Mouse (Mus musculus) lung, postnatal 0 days (tissue): Measurements from ENCODE around the gene Optn. TPM values are rescaled to one million over a fixed set of nuclear protein-coding genes. Genes with fewer than 3 reads are reported as not detected.

Experiments used
- ATAC-seq: fragments of 200-750 bp; cut with Nextera tagmentation; 2 replicates; pipeline ENCODE4 v1.8.0; 2017; ENCODE audit warnings: moderate library complexity
- DNase-seq: peaks from one replicate; pipeline ENCODE4 v3.0.0-alpha.2; 2016; ENCODE audit warnings: low spot score
- H3K27ac ChIP-seq: fragments of 300-500 bp; sonication (generic); 2 replicates; pipeline ENCODE4 v1.5.1; 2014; ENCODE audit warnings: antibody characterized with exemption, mild to moderate bottlenecking, low read length, mixed read lengths
- H3K27me3 ChIP-seq: fragments of 300-500 bp; sonication (generic); replicated peaks from 2 replicates; pipeline ENCODE4 v1.6.1; 2014; ENCODE audit warnings: low read length, mixed read lengths; ENCODE audit not compliant: insufficient read depth
- H3K36me3 ChIP-seq: fragments of 300-500 bp; sonication (generic); 2 replicates; pipeline ENCODE4 v1.6.1; 2014; ENCODE audit warnings: low read length, mixed read lengths; ENCODE audit not compliant: insufficient read depth
- H3K4me1 ChIP-seq: fragments of 300-500 bp; sonication (generic); 2 replicates; pipeline ENCODE4 v1.6.1; 2014; ENCODE audit warnings: antibody characterized with exemption, low read depth, low read length, mixed read lengths; ENCODE audit not compliant: insufficient read depth
- H3K4me2 ChIP-seq: fragments of 300-500 bp; sonication (generic); replicated peaks from 2 replicates; pipeline ENCODE4 v1.6.1; 2014; ENCODE audit warnings: low read depth, mild to moderate bottlenecking, low read length, moderate library complexity, mixed read lengths
- H3K4me3 ChIP-seq: fragments of 300-500 bp; sonication (generic); 2 replicates; pipeline ENCODE4 v1.5.1; 2014; ENCODE audit warnings: low read depth, low read length
- H3K9ac ChIP-seq: fragments of 300-500 bp; sonication (generic); replicated peaks from 2 replicates; pipeline ENCODE4 v1.6.1; 2014; ENCODE audit warnings: low read depth, mild to moderate bottlenecking
- H3K9me3 ChIP-seq: fragments of 300-500 bp; sonication (generic); 2 replicates; pipeline ENCODE4 v1.6.1; 2016; ENCODE audit warnings: low read length, mixed read lengths
- CTCF ChIP-seq: IDR thresholded peaks from 2 replicates; pipeline ENCODE4 v1.5.1; 2016; ENCODE audit warnings: antibody characterized with exemption, mild to moderate bottlenecking
- EP300 ChIP-seq: IDR thresholded peaks from 2 replicates; pipeline ENCODE4 v1.6.1; 2016; ENCODE audit warnings: antibody characterized with exemption, mild to moderate bottlenecking, control low read depth
- WGBS: fragments of 180-500 bp; shearing (Covaris S2); extraction: QIAGEN DNeasy Blood & Tissue Kit; methylation state at CpG from one replicate; pipeline ENCODE4 v1.1.7; 2014; 5-methylcytosine and 5-hydroxymethylcytosine counted together
- polyA plus RNA-seq: library from polyadenylated mRNA; unstranded; fragments of >200 nt; fragmentation: Nextera tagmentation; extraction: Ambion mirVana; gene quantifications from 2 replicates; pipeline ENCODE4 v1.2.1, GENCODE M21; 2015

Optn gene
- 19.5 and 23.0 TPM in 2 replicates for polyA plus RNA-seq

DNA sequence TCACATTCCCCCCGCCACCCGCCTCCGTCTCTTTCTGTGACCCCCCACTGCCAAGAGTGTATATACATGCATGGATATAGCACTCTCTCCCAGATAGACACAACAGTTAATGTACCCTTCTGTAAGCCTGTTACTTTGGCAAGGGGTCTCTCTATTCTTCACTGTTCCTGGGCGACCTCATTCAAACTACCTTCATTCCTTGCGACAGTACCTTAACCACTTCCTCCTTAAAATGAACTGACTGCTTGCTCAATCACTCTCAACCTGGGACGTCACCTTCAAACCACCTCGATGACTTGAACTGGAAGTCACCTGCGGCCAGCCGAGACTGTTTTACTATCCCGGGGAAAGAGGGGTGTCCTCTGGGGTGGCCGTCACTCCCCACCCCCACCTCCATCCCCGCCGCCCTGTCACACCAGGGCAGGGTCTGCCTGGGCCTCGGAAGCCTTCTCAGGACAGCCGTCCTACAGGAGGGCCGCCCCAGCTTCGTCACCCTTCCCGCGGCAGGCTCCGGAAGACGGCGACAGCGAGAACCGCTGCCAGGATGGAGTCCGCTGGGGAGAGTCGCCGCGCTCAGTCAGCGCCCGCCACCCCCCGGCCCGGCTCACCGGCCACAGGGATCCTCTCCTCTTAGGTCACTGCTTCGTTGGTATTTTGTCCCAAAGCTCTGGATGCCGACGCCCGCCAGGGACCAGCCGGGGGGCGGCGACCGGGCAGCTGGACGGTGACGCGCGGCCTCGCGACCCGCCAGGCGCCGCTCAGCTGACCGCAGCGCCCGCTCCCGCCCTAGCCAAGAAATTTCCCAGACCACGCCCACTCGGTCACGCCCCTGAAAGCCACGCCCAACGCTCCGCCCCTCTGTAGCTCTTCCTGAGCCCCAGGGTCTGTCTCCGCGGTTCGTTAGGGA is at the start of gene Optn:
Optn (minus strand) TSS at position 753 of the 907 bp plus-strand sequence.
- TF ChIP-seq EP300, result no peak
- TF ChIP-seq CTCF, result peak; percentile 10; the same call in 1 of the 2 replicates
- Histone ChIP-seq H3K36me3 (no peaks in the 10 kb centered on the region), H3K9me3 (no peaks in the 10 kb centered on the region), H3K4me2 (peak within 1 kb of the TSS; percentile 82), H3K4me1 (peaks cover 10% of the 10 kb centered on the region; the same call in 1 of the 2 replicates), H3K27ac (peak within 1 kb of the TSS; percentile 83), H3K9ac (peak within 1 kb of the TSS; percentile 54; the same call in 1 of the 2 replicates), H3K4me3 (peak within 1 kb of the TSS; percentile 64), H3K27me3 (no peaks in the 10 kb centered on the region)
- peak; percentile 88 for DNase-seq
- peak; percentile 93 for ATAC-seq
- WGBS, result 2% methylated on average over 54 of the region's 63 CpGs

- Histone ChIP-seq H3K27ac (no peak overlapping the region), H3K27me3 (no peaks in the 10 kb centered on the region), H3K36me3 (no peaks in the 10 kb centered on the region), H3K4me3 (no peak overlapping the region), H3K9me3 (no peaks in the 10 kb centered on the region), H3K4me1 (no peaks in the 10 kb centered on the region), H3K9ac (no peak overlapping the region), H3K4me2 (0 out of 2 replicates have a peak overlapping the region, but pooled peaks have one; percentile 17)
- DNase-seq (no peak), ATAC-seq (no peak)
- WGBS, result 14% methylated on average over 8 of the region's 8 CpGs
- TF ChIP-seq EP300, result no peak
- no peak for TF ChIP-seq CTCF
These were observed 49.0 kb upstream of the Optn start for GRCm38 (mm10) chr2:5112785-5113291.

DNA sequence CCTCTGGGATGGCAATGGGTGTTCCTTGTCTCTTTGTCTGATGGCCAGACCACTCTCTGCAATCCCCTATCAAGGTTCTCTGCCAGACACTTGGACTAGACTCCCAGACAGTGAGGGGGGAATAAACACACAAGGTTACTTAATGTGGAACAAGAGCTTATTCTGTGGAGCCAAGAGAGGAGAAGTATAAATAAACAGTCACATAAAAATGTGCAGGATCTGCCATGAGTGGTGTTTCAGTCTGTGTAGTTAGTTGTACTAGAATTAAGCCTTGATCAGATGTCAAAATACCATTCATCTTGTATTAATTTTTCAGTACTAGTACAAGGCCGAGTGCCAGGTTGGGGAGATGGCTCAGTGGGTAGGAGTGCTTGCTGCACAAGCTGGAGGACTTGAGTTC is 39.0 kb upstream of the Optn start:
- Histone ChIP-seq H3K36me3 (no peaks in the 10 kb centered on the region), H3K9me3 (no peaks in the 10 kb centered on the region), H3K27me3 (no peaks in the 10 kb centered on the region), H3K27ac (no peak overlapping the region), H3K4me3 (no peak overlapping the region), H3K4me1 (no peaks in the 10 kb centered on the region), H3K9ac (no peak overlapping the region), H3K4me2 (no peak overlapping the region)
- DNase-seq (no peak), ATAC-seq (no peak)
- no peak for TF ChIP-seq CTCF
- TF ChIP-seq EP300, result no peak
- WGBS, result 57% methylated on average over 1 of the region's 1 CpGs

DNA sequence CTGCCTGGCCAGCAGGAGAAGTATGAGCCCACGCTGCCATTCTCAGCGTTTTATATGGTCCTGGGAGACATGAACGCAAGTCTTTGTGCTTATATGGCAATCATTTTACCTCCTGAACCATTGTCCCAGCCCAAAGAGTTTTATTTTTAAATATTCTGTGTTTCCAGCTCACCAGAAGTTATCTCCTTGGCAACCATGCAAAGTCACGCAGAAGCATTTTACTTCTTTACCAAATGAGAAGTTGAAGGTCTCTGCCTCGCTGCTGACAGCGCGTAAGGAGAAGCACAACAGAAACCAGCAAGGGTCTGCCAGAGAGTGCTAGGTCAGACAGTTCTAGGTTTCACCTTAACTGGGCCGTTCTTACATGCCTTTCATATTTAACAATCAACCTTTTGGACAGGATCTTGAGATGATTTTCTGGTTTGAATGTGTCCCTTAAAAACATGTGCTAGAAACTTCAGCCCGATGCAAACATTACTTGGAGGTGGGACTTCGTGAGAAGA is 37.9 kb upstream of the Optn start:
- WGBS, result 80% methylated on average over 10 of the region's 10 CpGs
- TF ChIP-seq EP300, result no peak
- TF ChIP-seq CTCF, result no peak
- ATAC-seq, result no peak

GRCm38 (mm10) chr2:5099176-5099575 is 35.3 kb upstream of the Optn start:
- DNase-seq (no peak), ATAC-seq (no peak)
- Histone ChIP-seq H3K27me3 (no peaks in the 10 kb centered on the region), H3K4me1 (no peaks in the 10 kb centered on the region), H3K27ac (no peak overlapping the region), H3K9me3 (no peaks in the 10 kb centered on the region), H3K4me2 (no peak overlapping the region), H3K4me3 (no peak overlapping the region), H3K9ac (no peak overlapping the region), H3K36me3 (no peaks in the 10 kb centered on the region)
- WGBS, result 75% methylated on average over 6 of the region's 6 CpGs
- TF ChIP-seq CTCF (no peak), EP300 (no peak)

More for the DNA sequence above, 37.9 kb upstream of the Optn start:
- no peaks in the 10 kb centered on the region for H3K4me1 ChIP-seq
- no peak overlapping the region for H3K9ac ChIP-seq
- H3K36me3 ChIP-seq, result no peaks in the 10 kb centered on the region
- H3K9me3 ChIP-seq, result no peaks in the 10 kb centered on the region
- no peak overlapping the region for H3K4me3 ChIP-seq
- H3K27me3 ChIP-seq, result no peaks in the 10 kb centered on the region
- DNase-seq, result no peak
- no peak overlapping the region for H3K27ac ChIP-seq
- no peak overlapping the region for H3K4me2 ChIP-seq

DNA sequence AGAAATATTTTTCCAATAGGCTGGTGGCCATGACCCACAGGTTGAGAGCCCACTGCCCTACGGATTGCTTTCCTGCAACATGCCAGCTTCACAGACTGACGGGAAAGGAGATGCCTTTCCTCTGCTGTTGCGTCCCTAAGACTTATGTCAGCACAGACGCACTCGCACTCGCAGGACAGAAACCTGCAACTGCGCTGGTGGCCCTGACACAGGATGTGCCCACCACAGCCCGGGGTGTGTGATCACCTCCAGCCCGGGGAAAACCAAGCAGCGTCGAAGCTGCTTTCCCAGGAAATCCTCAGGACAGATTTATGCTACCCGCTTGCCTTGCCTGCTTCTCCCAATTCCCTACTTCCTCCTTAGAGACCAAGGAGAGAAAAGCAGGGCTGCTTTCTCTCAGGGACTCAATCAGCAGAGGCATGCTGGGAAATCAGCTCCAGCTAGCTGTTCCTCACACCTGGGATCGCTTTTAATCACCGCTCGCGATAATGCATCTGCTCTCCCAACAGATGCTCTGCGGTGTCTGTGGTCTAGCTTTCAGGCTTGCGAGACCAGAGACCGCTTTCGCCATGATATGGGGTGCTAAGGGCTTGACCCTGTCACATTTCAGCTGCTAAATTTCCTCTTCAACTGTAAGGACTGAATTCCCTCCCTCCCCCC is 34.1 kb upstream of the Optn start:
- H3K4me2 ChIP-seq, result peak overlapping the region; percentile 53
- TF ChIP-seq CTCF (no peak), EP300 (no peak)
- H3K27me3 ChIP-seq, result no peaks in the 10 kb centered on the region
- H3K36me3 ChIP-seq, result no peaks in the 10 kb centered on the region
- 12% methylated on average over 20 of the region's 20 CpGs for WGBS
- DNase-seq (peak; percentile 31), ATAC-seq (no peak)
- peak overlapping the region; percentile 12; the same call in 1 of the 2 replicates for H3K4me3 ChIP-seq
- no peak overlapping the region for H3K27ac ChIP-seq
- H3K9me3 ChIP-seq, result no peaks in the 10 kb centered on the region
- H3K9ac ChIP-seq, result 0 out of 2 replicates have a peak overlapping the region, but pooled peaks have one; percentile 19
- H3K4me1 ChIP-seq, result no peaks in the 10 kb centered on the region
